Mouse (Mus musculus) lung, postnatal 4 days (tissue): ENCODE measurements around the gene Fbln7.
A peak's percentile ranks its signal among the peaks of the same experiment; 100 is the strongest.

Experiments used
- DNase-seq, 2 experiments: peaks; one replicate each; pipeline ENCODE4 v3.0.0; 2021

Fbln7 gene

GRCm38 (mm10) chr2:128875526-128875925 lies 12.7 kb downstream of the Fbln7 start:
- DNase-seq: no peak

- no peak for DNase-seq
Observed at GRCm38 (mm10) chr2:128881236-128881635, 18.5 kb downstream of the Fbln7 start.

GRCm38 (mm10) chr2:128885225-128885811 lies 22.5 kb downstream of the Fbln7 start:
- no peak for DNase-seq

- no peak for DNase-seq
Observed at GRCm38 (mm10) chr2:128887866-128888550, 25.2 kb downstream of the Fbln7 start.

- DNase-seq: no peak
Observed at GRCm38 (mm10) chr2:128890661-128891335, 28.0 kb downstream of the Fbln7 start.

GRCm38 (mm10) chr2:128892180-128892721 lies 29.5 kb downstream of the Fbln7 start:
- DNase-seq: no peak

- DNase-seq: no peak
Observed at GRCm38 (mm10) chr2:128902843-128903242, 40.1 kb downstream of the Fbln7 start.

- DNase-seq: no peak
Observed at GRCm38 (mm10) chr2:128903661-128904060, 40.9 kb downstream of the Fbln7 start.

- no peak for DNase-seq
Observed at GRCm38 (mm10) chr2:128914978-128915377, 52.2 kb downstream of the Fbln7 start.

- no peak for DNase-seq
Observed at GRCm38 (mm10) chr2:128916528-128916927, 53.7 kb downstream of the Fbln7 start.

- DNase-seq: no peak
Observed at GRCm38 (mm10) chr2:128924799-128925198, 62.0 kb downstream of the Fbln7 start.

- no peak for DNase-seq
Observed at GRCm38 (mm10) chr2:128928446-128928845, 65.7 kb downstream of the Fbln7 start.

- no peak for DNase-seq
Observed at GRCm38 (mm10) chr2:128930704-128931103, 67.9 kb downstream of the Fbln7 start.

- DNase-seq: no peak
Observed at GRCm38 (mm10) chr2:128936256-128936655, 73.5 kb downstream of the Fbln7 start.

- DNase-seq: peak; percentile 97
Observed at GRCm38 (mm10) chr2:128943538-128944528, 81.1 kb downstream of the Fbln7 start, which contains the start of gene Zc3h8. Zc3h8 (minus strand) TSS chr2:128944077.
